Mouse (Mus musculus) cerebellum, adult 11-12 months (tissue): ENCODE data around the gene Amz1.
A peak's percentile ranks its signal among the peaks of the same experiment; 100 is the strongest.

ENCODE experiments used
- DNase-seq: peaks from one replicate; pipeline ENCODE4 v3.0.0; 2022

Gene Amz1

DNA sequence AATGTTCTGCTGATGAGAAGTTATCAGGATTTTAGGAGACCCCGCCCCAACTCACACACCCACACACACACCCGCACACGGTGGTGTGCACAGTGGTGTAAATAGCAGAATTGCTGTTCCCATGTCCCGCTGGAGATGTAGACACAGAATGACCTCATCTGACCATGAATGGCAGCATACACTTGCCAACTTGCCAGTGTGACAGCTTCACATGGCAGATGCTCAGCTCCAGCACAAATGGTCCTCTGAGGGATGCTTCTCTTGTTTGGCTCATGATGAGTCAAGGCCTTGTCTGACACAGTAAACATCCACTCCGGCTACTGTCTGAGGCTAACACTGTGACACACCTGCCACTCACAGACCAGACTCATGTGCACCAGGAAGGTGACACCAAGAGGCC, 44.4 kb downstream of the Amz1 start:
- DNase-seq: peak; percentile 77

DNA sequence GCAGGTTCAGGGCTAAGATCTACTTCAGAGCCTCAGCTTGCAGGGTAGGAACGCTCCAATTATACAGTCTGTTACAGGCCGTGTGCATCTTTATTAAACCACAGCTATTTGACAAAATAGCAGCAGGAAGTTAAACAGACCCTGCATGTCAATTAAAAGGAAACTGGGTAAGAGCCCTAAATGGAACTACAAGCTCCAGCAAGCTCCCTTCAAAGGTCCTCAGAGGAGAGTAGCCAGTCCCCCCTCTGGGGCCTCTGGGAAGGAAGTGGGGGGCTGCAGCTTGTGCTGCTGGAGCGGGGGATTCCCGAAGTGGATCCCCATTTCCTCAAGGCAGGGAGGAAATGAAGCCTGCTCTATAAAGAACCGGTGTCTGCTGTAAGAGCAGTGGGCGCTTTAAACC, 47.7 kb downstream of the Amz1 start:
- DNase-seq: no peak

DNA sequence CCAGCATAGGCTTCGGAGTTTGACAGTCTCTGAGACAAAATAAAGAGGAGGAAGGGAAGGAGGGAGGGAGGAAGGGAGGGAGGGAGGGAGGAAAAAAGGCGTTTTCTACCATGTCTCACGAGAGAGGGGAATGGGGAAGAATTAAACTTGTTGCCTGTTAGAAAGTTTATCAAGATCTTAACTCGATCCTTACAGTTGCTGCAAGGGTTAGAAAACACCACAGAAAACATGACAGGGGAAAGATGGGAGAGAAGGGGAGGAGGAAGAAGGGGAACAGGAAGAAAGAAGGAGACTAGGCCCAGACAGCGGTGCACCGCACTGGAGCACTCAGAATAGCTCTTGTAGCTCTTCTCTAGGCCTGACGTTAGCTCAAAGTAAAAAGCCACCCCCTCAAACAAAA, 48.2 kb downstream of the Amz1 start:
- no peak for DNase-seq

DNA sequence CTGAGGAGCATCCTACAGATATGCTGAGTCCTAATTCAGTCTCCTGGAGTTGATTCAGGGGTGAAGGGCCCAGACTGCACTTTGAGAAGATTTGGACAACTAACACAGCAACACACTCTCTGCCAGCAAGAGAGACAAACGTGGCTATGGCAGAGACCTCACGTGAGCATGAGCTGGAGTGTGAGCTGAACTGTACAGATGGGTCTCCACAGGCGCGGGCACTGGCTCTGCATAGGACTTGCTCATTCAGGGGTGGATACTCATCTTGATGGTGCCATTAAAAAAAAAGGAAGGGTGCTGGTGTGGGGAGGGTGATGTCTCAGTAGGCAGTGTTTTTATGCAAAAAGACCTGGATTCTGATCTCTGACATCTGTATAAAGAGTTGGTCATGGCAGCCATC, 51.2 kb downstream of the Amz1 start:
- DNase-seq: no peak

DNA sequence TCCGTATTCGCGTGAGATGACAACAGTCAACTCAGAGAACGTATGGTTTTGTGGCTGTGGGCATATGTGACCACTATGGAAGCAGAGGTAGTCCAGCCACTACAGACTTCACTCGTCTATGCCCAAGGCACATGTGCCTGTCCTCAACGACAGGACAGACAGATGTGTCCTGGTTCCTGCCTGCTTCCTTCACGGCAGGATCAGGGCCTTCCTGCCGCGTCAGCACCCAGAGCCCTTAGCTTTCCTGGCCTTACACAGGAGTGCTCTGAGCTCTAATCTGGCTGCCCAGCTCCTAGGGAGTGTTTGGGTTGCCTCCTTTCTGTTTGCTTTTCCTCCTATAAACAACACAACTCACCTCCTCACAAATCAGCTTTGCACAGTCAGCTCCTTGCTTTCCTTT, 53.0 kb downstream of the Amz1 start:
- no peak for DNase-seq

DNA sequence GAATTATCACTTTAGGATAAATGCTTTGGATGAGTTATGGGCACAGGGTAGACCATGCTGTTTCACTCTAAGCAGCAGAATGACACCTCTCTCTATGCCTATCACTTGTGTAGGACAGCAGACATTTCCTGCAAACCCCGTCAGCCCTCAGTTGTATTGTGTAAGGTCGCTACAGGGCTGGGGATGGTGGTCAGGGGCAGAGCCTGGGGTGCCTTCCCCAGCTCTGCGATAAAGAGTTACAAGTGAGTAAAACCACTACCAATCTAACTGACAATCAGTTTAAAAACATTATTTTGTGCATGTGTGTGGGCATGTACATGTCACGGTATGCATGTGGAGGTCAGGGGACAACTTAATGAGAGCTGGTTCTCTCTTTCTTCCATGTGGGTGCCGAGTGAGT, 57.2 kb downstream of the Amz1 start:
- DNase-seq: no peak

DNA sequence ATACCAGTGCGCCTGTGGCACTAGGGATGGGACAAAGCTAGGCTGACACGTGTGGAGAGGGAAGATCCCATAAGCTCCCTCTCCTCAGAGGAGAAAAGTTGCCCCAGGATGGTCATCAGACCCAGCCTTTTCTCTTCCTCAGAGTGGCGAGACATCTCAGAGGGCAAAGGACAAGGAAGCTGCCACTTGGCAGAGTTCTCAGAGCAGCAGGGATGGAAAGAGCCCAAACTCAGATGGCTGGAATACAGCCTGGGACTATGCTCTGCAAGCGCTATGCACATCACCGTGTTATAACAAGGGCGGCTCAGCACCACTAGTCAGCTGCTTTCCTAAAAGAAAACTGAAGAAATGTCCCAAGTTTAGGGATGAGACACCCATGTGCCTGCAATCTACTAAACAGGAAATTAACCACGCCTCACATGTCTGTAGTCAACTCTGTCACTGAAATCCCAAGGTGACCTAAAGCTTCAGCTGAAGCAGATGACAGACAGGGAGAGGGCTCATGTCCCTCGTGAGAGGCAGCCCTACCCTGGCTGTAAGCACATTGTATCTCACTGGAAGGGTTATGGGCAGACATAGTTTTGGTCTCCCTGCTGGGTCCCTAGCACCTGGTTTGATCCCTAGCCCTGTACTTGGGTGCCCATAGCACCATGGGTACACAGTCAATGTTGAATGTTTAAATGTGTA, 58.1 kb downstream of the Amz1 start:
- no peak for DNase-seq

DNA sequence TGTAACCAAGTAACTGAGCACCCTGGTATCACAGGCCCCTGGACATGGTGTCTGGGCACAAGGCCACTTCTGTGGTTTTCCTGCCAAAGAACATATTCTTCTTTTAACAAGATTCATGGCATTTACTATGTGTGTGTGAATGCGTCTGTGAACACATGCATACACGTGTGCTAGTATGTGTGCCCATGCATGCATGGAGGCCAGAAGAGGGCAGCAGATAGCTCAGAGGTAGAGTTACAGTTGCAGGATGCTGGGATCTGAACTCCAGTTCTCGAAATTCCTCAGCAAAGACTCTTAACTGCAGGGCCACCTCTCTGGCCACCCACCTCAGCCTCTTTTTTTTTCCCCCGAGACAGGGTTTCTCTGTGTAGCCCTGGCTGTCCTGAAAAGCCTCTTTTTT, 59.6 kb downstream of the Amz1 start:
- no peak for DNase-seq

DNA sequence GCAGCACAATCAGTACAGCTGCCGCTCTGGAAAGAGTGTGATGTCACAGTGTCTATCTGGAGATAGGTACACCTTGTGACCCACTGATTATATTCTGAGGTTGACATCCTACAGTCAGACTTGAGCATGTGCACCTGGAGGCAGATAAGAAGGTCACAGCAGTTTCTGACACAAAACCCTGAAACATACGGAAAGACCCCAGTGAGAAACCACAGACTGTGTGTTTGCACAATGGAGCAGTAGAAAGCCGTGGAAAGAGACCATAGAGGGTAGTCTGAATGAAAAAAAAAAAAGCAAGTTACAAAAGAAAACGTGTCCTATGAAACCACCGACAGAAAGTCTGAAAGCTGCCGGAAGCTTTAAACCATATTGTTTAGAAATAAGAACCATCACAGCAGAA, 60.4 kb downstream of the Amz1 start:
- DNase-seq: no peak

DNA sequence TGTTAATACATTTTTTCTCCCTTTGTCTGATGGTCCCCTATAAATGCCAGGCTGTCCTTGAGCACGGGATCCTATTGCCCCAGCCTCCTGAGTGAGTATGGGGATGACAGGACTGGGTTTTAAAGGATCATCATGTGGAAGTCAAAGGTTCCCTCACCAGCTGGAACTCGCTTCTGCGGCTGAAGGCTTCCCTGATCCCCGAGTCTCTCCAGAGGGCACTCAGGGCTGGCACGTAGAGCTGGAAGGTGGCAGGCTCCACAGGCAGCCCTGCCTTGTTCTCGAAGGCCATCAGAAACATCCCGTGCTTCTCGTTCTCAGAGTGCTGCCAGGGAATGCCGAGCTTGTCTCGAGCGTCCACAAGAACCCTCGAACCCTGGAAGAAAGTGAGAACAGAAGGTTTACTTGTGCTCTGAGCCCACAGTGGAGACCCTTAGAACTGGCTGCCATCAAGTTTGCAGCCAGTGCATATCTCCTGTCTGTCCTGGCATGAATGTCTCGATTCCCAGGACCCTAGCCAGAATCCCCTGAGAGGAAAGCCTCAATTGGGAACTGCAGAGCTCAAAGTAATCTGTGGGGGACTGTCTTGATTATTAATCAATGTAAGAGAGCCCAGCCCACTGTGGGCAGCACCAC, 61.4 kb downstream of the Amz1 start:
- DNase-seq: no peak

DNA sequence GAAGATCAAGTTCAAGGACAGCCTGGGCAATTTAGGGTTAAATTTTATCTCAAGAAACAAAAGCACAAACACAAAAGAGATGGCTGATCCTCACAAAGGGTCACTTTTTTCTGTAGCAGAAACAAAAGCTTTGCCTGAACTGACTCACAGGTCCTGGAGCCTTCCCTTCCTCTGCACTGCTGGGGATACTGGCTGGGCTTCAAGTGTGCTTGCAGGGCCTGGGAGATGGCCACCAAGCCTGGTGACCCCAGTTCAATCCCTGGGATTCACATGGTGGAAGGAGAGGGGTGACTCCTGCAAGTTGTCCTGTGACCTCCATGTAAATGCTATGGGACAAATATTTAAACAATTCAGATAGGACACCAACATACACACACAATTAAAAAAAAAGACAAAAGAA, 65.6 kb downstream of the Amz1 start:
- no peak for DNase-seq

DNA sequence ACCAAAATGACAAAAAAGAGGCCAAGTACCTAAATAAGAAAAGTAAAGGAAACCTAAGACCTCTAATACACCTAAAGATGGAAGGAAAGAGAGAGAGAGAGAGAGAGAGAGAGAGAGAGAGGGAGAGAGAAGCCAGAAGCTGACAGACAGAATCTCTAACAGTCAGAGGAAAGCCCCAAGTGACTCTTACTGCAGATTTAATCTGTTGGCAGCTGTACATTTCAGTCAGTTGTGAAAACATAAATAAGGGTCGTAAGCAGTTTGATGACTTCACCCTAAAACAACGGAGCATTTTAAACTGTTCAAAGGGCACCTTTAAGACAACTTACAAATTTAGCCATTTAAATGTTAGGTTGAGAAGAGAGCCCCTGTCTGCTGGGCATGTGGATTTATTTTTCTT, 66.5 kb downstream of the Amz1 start:
- no peak for DNase-seq

DNA sequence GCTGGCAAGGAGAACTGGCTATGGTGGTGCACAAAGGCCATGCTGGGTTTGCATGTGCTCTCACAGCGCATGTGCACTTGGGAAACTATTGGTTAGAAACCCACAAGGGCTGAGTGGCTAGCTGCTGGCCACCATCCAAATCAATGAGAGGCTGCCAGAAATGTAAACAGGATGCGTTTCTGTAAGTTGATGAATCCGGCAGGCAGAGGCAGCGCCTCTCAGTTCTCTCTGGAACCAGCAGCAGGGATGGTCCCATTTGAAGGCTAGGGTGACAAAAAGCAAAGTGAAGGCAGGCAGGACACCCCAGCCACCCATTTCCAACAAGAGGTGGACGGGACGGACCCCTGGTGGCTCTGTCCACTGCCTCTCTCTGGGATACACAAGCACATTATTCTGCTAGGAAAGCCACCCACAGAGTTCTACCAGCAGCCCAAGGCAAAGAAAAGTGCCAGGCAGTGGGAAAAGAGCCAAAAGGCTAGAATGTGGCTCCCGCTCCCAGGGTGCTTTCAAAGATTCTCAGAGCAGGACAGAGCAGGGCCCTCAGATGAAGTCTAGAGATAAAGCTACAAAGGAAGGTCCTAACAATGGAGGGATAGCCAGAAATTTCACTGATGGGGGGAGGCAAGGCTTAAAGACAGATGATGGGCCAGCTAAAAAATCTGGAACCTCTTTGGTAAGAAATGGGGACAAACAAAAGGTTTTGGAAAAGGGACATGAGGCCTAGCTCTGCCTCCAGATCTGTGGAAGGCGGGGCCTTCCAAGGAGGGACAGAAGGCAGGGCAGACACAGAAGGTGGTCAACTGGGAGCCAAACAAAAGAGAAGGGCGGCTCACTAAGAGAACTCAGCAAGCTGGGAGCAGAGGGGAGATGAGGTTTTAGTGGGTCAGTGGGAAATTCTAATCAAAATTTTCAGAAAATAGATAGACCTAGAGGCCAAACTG, 67.3 kb downstream of the Amz1 start:
- DNase-seq: peak; percentile 45

DNA sequence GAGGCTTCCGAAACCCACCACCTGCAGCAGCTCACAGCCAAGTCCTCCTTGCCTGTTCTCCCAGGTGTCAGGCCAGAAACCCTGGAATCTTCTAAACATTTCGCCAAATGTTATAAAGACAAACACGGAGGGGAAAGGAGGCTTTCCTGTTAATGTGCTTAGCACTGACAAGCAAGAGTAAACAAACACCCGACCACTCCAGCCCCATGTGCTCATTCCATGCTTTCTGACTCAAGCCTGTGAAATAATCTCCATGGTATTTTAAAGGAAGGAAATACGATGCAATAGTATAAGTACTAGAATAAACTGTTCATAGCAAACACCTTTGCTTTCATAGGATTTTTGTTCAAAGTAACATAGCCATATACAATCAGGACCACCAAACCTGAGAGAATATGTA, 68.3 kb downstream of the Amz1 start:
- DNase-seq: no peak

DNA sequence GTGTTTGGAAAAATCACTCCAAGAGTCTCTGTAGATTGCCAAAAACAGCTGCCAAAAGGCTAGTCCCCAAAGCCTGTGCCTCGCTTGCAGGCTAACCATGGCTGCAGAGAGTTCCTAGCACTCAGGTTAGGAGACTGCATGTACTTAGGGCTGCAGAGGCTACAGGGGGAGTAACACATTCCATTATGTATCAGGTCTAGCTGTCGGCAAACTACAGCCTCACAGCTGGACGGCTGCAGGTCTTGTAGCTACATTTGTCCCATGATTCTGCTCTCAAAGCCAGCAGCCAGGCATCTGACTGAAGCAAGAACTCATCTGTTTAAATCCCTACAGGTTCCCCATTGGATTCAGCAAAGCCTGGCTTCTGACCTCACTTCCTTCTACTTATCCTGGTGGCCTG, 70.8 kb downstream of the Amz1 start:
- no peak for DNase-seq

DNA sequence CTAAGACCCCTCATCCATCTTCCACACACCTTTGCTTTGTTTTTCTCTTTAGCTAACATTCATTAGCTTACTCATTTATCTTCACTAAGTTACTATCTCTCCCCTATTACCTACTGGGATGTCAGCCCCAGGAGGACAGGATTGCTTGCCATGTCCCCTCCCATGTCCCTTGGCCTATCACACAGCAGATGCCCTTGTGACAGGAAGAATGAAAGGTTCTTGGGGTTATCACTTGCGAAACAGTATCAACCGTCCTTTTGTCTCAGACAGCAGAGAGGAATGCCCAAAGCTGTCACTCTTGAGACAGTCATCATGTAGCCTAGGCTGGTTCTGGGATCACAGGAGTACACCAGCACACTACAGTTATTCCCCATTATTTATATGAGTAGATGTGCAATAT, 71.2 kb downstream of the Amz1 start:
- no peak for DNase-seq

DNA sequence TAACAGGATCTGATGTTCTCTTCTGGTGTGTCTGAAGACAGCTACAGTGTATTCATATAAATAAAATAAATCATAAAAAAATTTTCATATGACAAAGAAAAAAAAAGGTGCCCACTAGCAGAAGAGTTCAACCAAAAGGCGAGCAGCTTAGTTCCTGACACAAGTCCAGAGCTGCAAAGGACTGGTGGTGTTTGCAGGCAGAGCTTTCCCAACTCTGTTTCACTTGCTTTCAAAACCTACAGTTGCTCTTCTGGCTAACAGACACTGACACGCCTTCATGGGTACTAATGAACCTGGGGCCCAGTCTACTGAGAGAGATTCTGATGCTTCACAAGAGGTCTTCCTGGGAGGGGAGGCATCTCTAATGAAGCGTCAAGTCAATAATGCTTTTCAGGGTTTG, 72.1 kb downstream of the Amz1 start:
- DNase-seq: no peak

DNA sequence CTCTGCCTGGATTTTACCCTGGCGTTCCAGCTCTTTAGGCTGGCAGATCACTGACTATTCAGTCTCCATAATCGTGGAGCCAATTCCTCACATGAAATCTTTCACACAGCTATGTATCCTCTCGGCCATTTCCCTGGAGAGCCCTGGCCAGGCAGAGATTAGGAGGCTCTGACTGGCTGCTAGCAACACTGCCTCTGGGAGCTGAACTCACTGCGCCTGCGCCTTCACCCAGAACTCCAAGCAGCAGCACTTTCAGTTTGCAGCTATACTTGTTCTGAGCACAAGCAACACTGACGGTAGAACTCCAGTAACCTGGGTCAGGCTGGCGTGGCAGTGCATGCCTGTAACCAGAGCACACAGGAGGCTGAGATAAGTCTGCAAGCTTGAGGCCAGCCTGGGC, 74.2 kb downstream of the Amz1 start:
- no peak for DNase-seq

DNA sequence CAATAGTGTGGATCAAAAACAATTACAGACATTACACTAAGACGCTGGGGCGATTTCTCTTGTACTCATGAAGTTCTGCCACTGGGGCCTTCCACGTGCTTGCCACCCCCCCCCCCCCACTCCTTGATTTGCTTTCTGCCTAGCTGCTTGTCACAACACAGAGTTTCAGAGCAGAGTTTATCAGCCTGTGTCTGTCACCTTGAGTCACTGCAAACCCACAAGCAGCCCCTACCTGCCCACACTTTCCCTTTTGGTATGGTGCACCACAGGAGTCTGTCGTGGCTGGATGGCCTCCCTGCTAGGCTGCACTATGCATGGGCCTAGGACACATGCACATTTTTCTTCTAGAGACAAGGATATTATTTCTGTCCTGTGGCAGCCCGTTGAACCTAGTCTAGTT, 74.8 kb downstream of the Amz1 start:
- DNase-seq: no peak

DNA sequence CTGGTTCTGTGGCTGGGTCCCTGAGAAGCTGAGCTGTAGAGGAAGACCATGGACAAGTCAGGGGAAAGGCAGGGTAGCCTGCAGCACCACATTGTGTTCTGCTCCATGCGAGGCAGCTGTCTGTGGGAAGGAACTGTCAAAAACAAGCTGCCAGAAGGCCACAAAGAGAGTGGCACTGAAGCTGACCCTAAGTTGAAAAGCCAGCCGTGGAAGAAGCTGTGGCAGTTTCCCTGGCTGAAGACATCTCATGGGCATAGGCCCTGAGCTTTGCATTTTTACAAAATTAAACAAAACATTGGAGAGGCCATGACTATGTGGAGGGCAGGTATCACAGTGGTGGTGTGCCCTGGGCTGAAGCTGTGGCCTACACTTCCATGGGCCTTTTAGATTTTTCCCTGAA, 75.3 kb downstream of the Amz1 start:
- DNase-seq: no peak

DNA sequence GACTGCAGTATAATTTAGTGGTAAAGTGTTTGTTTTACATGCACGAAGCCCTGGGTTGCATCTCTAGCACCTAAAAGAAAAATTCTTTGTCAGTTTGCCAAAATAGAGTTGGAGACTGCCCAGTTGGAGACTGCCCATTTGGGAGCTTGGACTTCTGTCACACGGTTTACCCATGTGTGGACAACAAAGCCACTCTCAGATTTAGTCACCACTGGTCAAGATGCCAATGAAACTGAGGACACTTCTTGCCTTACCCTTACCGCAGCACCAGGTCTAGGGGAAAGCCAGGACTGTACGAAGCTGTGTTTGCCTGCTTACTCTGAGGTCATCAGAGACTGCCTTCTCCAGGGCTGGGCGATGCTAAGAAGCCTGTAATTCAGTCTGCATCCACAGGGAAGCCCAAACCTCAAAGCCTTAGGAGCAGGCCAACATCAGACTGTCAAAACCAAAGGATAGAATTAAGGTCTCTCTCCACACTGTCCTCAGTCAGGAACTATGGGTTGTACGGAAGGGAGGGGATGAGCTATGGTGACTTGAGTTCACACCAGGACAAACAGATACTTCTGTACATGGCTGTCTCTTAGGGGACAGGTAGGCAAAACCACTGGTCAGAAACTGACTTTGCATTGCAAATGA, 76.5 kb downstream of the Amz1 start:
- DNase-seq: no peak

DNA sequence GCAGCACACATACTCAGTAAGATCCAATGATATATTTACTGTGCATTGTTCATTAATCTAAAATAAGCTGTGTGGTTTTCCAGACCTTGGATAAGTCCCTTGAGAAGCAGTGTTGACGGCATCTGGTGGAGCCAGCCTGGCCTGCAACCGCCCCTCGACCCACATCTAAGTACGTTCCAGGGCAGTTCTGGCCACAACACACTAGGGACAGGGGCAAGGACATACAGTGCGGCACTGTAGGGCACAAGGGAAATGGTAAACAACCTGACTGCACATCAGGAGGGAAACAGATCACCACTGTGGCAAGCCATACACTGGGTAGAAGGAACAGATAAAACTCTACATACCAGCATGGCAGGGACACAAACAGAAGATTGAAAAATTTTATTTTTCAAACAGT, 77.9 kb downstream of the Amz1 start:
- DNase-seq: no peak

DNA sequence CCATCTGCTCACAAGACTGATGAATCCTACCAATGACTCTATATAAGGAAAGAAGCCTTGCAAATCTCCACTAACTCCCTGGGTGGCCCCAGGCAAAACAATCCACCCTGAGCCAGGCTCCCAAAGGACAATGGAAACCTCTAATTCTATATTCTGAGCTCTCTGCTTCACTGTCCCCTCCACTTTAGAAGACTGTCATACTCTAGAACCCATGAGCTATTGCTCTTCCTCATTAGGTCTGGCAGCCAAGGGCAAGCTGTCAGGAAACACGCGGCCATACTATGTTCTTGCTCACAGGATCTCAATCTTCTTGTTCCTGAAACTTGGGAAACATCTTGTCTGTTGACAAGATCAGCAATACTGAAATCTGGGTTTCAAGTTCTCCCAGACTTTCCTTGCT, 82.3 kb downstream of the Amz1 start:
- no peak for DNase-seq

DNA sequence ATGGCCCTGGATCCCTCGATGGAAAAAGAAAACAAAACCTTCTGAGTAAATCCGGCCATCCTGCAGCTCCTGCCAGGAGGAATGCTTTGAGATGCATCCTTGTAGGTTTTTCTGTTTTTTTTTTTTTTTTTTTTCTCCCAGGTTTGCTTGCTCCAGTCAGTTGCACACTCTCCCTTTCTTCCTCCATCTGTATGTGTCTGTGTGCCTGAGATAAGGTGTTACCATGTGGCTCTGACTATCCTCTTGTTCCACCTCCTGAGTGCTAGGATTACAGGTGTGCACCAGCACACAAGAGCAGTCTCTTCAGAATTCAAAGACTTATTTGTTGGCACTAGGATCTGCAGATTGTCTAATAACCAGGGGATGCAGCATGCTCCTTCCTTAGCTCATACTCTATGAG, 83.0 kb downstream of the Amz1 start:
- DNase-seq: no peak
